Mouse (Mus musculus) liver, adult 2 months (tissue): ENCODE results near the gene Gins2. TPM values are rescaled to one million over a fixed set of nuclear protein-coding genes. Genes with fewer than 3 reads are reported as not detected.

Experiments
- DNase-seq: peaks from one replicate; pipeline ENCODE4 v3.0.0-alpha.2; 2011; ENCODE audit warnings: low read depth, low spot score; ENCODE audit errors: extremely low read depth
- H3K27ac ChIP-seq: fragments of 200-500 bp; replicated peaks from 2 replicates; pipeline ENCODE4 v1.5.1; 2012; ENCODE audit warnings: low read depth, mild to moderate bottlenecking, control low read depth, inconsistent platforms, low read length; ENCODE audit not compliant: insufficient read depth
- H3K27me3 ChIP-seq: fragments of 200-500 bp; 2 replicates; pipeline ENCODE4 v1.6.1; 2012; ENCODE audit warnings: mild to moderate bottlenecking, moderate library complexity, low read length, inconsistent platforms; ENCODE audit not compliant: control insufficient read depth, insufficient read depth
- H3K36me3 ChIP-seq: fragments of 200-500 bp; 2 replicates; pipeline ENCODE4 v1.6.1; 2012; ENCODE audit warnings: low read length, inconsistent platforms; ENCODE audit not compliant: control insufficient read depth, insufficient read depth
- H3K4me1 ChIP-seq: fragments of 200-500 bp; 2 replicates; pipeline ENCODE4 v1.6.1; 2011; ENCODE audit warnings: low read length; ENCODE audit not compliant: control insufficient read depth, insufficient read depth
- H3K4me3 ChIP-seq: fragments of 200-500 bp; 2 replicates; pipeline ENCODE4 v1.5.1; 2011; ENCODE audit warnings: low read depth, mild to moderate bottlenecking, control low read depth, low read length, moderate library complexity; ENCODE audit not compliant: insufficient read depth
- H3K79me2 ChIP-seq: fragments of 200-500 bp; 2 replicates; pipeline ENCODE4 v1.6.1; 2012; ENCODE audit warnings: inconsistent platforms, mild to moderate bottlenecking, low read length, moderate library complexity; ENCODE audit not compliant: control insufficient read depth, insufficient read depth
- H3K9ac ChIP-seq: fragments of 200-500 bp; 2 replicates; pipeline ENCODE4 v1.6.1; 2012; ENCODE audit warnings: low read depth, mild to moderate bottlenecking, control low read depth, inconsistent platforms, low read length
- CTCF ChIP-seq: fragments of 200-500 bp; IDR thresholded peaks from 2 replicates; pipeline ENCODE4 v1.5.1; 2011; ENCODE audit warnings: low read depth, low read length, control low read depth
- POLR2A ChIP-seq: fragments of 200-500 bp; IDR thresholded peaks from 2 replicates; pipeline ENCODE4 v1.6.1; 2011; ENCODE audit warnings: low read length, control low read depth; ENCODE audit not compliant: insufficient read depth; ENCODE audit errors: extremely low read depth
- WGBS: fragments of 180-500 bp; shearing (Covaris S2); methylation state at CpG from one replicate; pipeline ENCODE4 v1.1.7; 2018; 5-methylcytosine and 5-hydroxymethylcytosine counted together
- polyA plus RNA-seq: library from polyadenylated mRNA; depleted of rRNA; stranded (reverse); fragments of >200 nt; gene quantifications from 2 replicates; pipeline ENCODE4 v1.2.3, GENCODE M21; 2012
- total RNA-seq: library from RNA; depleted of rRNA; stranded (reverse); fragments of >200 nt; gene quantifications from 2 replicates; pipeline ENCODE4 v1.2.3, GENCODE M21; 2014

Gene Gins2
- total and polyA plus RNA-seq, 2 experiments, result 0.37 to 1.9 TPM

- peak overlapping the region; percentile 79 for H3K27ac ChIP-seq
These were observed 41.5 kb downstream of the Gins2 start for GRCm38 (mm10) chr8:120547562-120547961.

GRCm38 (mm10) chr8:120544155-120544554 lies 44.9 kb downstream of the Gins2 start:
- TF ChIP-seq POLR2A, result no peak
- Histone ChIP-seq H3K27ac (peak overlapping the region; percentile 96), H3K79me2 (peaks cover 71% of the 10 kb centered on the region), H3K4me3 (no peak overlapping the region), H3K36me3 (no peaks in the 10 kb centered on the region), H3K9ac (no peak overlapping the region), H3K4me1 (peaks cover 56% of the 10 kb centered on the region), H3K27me3 (no peaks in the 10 kb centered on the region)
- DNase-seq, result peak; percentile 90
- WGBS, result 31% methylated on average over 5 of the region's 5 CpGs

More at GRCm38 (mm10) chr8:120547562-120547961, 41.5 kb downstream of the Gins2 start:
- H3K27me3 ChIP-seq, result no peaks in the 10 kb centered on the region
- WGBS, result 16% methylated on average over 9 of the region's 9 CpGs
- no peak overlapping the region for H3K4me3 ChIP-seq
- H3K79me2 ChIP-seq, result peaks cover 75% of the 10 kb centered on the region
- TF ChIP-seq CTCF, result no peak
- TF ChIP-seq POLR2A, result no peak
- H3K4me1 ChIP-seq, result peaks cover 34% of the 10 kb centered on the region
- peak overlapping the region; percentile 48 for H3K9ac ChIP-seq
- DNase-seq, result peak; percentile 92
- H3K36me3 ChIP-seq, result no peaks in the 10 kb centered on the region

- H3K9ac ChIP-seq, result peak overlapping the region; percentile 29
- WGBS, result 24% methylated on average over 8 of the region's 8 CpGs
- peaks cover 66% of the 10 kb centered on the region for H3K79me2 ChIP-seq
- H3K4me1 ChIP-seq, result peaks cover 58% of the 10 kb centered on the region
- H3K27ac ChIP-seq, result peak overlapping the region; percentile 96
- H3K27me3 ChIP-seq, result no peaks in the 10 kb centered on the region
- no peak for TF ChIP-seq POLR2A
- no peak for TF ChIP-seq CTCF
- no peaks in the 10 kb centered on the region for H3K36me3 ChIP-seq
- no peak overlapping the region for H3K4me3 ChIP-seq
- DNase-seq, result peak; percentile 95
These were observed 45.6 kb downstream of the Gins2 start for GRCm38 (mm10) chr8:120543416-120544055.

GRCm38 (mm10) chr8:120542995-120543394 lies 46.1 kb downstream of the Gins2 start:
- 28% methylated on average over 13 of the region's 13 CpGs for WGBS
- no peaks in the 10 kb centered on the region for H3K27me3 ChIP-seq
- no peak for TF ChIP-seq CTCF
- no peak for TF ChIP-seq POLR2A

GRCm38 (mm10) chr8:120539775-120540625 lies 49.1 kb downstream of the Gins2 start:
- Histone ChIP-seq H3K4me1 (peaks cover 43% of the 10 kb centered on the region), H3K79me2 (peaks cover 35% of the 10 kb centered on the region), H3K27ac (peak overlapping the region; percentile 90), H3K9ac (peak overlapping the region; percentile 65), H3K4me3 (peak overlapping the region; percentile 50; the same call in 1 of the 2 replicates), H3K27me3 (no peaks in the 10 kb centered on the region), H3K36me3 (no peaks in the 10 kb centered on the region)
- 29% methylated on average over 23 of the region's 23 CpGs for WGBS
- TF ChIP-seq POLR2A, result no peak
- DNase-seq, result no peak

More at GRCm38 (mm10) chr8:120542995-120543394, 46.1 kb downstream of the Gins2 start:
- Histone ChIP-seq H3K4me3 (peak overlapping the region; percentile 42; the same call in 1 of the 2 replicates), H3K27ac (peak overlapping the region; percentile 96), H3K36me3 (no peaks in the 10 kb centered on the region), H3K4me1 (peaks cover 56% of the 10 kb centered on the region), H3K9ac (peak overlapping the region; percentile 54), H3K79me2 (peaks cover 61% of the 10 kb centered on the region)
- peak; percentile 80 for DNase-seq
